1 mouse cellular context compared by ENCODE assay signal in genomic region chr7:6169403-6169802, GRCm38 (mm10).
TF ChIP-seq lines count a peak whose summit lies in the region.

No protein-coding gene starts in this region.

TF ChIP-seq in MEL, 35 proteins besides CTCF, POLR2A, EP300 and RAD21 (continued from another document):
- TF ChIP-seq ZMIZ1 (IDR thresholded peaks at IDR 0.05; ENCODE audit: low read depth, low read length) (no peak), MEF2A (IDR thresholded peaks at IDR 0.05; ENCODE audit: extremely low read depth, insufficient replicate concordance, low read depth, low read length, poor library complexity, severe bottlenecking) (no peak)
